Mouse (Mus musculus) embryonic facial prominence, embryonic 13.5 days (tissue): ENCODE measurements around the gene Trp53tg5. TPM values are rescaled to one million over a fixed set of nuclear protein-coding genes. Genes with fewer than 3 reads are reported as not detected.

Experiments
- ATAC-seq: fragments of 200-750 bp; cut with Nextera tagmentation; 2 replicates; pipeline ENCODE4 v1.8.0; 2017; ENCODE audit warnings: low read depth; ENCODE audit not compliant: insufficient number of reproducible peaks, insufficient read depth, low FRiP score, low TSS enrichment
- H3K27ac ChIP-seq: fragments of 300-500 bp; sonication (generic); 2 replicates; pipeline ENCODE4 v1.5.1; 2015; ENCODE audit warnings: moderate library complexity, mild to moderate bottlenecking, inconsistent platforms
- H3K27me3 ChIP-seq: fragments of 300-500 bp; sonication (generic); 2 replicates; pipeline ENCODE4 v1.6.1; 2015; ENCODE audit warnings: mild to moderate bottlenecking, inconsistent platforms
- H3K36me3 ChIP-seq: fragments of 300-500 bp; sonication (generic); 2 replicates; pipeline ENCODE4 v1.6.1; 2015; ENCODE audit warnings: mild to moderate bottlenecking, inconsistent platforms
- H3K4me1 ChIP-seq: fragments of 300-500 bp; sonication (generic); 2 replicates; pipeline ENCODE4 v1.6.1; 2015; ENCODE audit warnings: inconsistent platforms
- H3K4me2 ChIP-seq: fragments of 300-500 bp; sonication (generic); 2 replicates; pipeline ENCODE4 v1.6.1; 2015; ENCODE audit warnings: moderate library complexity, mild to moderate bottlenecking, inconsistent platforms
- H3K4me3 ChIP-seq: fragments of 300-500 bp; sonication (generic); 2 replicates; pipeline ENCODE4 v1.5.1; 2015; ENCODE audit warnings: mild to moderate bottlenecking, inconsistent platforms
- H3K9ac ChIP-seq: fragments of 300-500 bp; sonication (generic); 2 replicates; pipeline ENCODE4 v1.6.1; 2015; ENCODE audit warnings: mild to moderate bottlenecking, inconsistent platforms
- H3K9me3 ChIP-seq: fragments of 300-500 bp; sonication (generic); 2 replicates; pipeline ENCODE4 v1.6.1; 2016; ENCODE audit warnings: inconsistent platforms
- WGBS: fragments of 180-500 bp; shearing (Covaris S2); methylation state at CpG from one replicate; pipeline ENCODE4 v1.1.7; 2015; ENCODE audit warnings: mixed read lengths; 5-methylcytosine and 5-hydroxymethylcytosine counted together
- polyA plus RNA-seq: library from polyadenylated mRNA; unstranded; fragments of >200 nt; fragmentation: Nextera tagmentation; extraction: Ambion mirVana; gene quantifications from 2 replicates; pipeline ENCODE4 v1.2.1, GENCODE M21; 2015

Gene Trp53tg5
- polyA plus RNA-seq, 1 experiment from 2014 or later, result not detected

DNA sequence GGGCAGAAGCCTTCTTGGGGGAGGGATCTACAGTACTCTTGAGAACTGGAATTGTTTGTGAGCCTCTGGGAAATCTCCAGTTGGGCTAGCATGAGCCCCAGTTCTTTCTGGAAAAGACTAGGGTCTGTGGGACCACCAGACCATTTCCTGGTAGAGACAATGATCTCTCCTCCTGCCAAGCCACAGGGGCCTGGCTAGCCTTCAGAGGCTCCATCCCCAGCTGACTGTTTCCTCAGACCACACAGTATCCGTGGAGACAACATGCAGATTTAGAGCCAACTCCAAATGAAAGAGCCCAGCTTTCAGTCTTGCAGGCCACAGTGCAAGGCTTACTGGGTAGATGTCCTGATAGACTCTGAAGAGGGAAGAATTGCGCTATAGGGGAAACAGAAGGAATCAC is 20.6 kb upstream of the Trp53tg5 start:
- 52% methylated on average over 2 of the region's 2 CpGs for WGBS
- H3K4me3 ChIP-seq, result no peak overlapping the region
- no peaks in the 10 kb centered on the region for H3K9me3 ChIP-seq
- no peak overlapping the region for H3K27ac ChIP-seq
- peaks cover 8% of the 10 kb centered on the region; the same call in 1 of the 2 replicates for H3K36me3 ChIP-seq
- H3K9ac ChIP-seq, result no peak overlapping the region
- ATAC-seq, result no peak
- H3K27me3 ChIP-seq, result no peaks in the 10 kb centered on the region
- peaks cover 11% of the 10 kb centered on the region for H3K4me1 ChIP-seq
- H3K4me2 ChIP-seq, result no peak overlapping the region

DNA sequence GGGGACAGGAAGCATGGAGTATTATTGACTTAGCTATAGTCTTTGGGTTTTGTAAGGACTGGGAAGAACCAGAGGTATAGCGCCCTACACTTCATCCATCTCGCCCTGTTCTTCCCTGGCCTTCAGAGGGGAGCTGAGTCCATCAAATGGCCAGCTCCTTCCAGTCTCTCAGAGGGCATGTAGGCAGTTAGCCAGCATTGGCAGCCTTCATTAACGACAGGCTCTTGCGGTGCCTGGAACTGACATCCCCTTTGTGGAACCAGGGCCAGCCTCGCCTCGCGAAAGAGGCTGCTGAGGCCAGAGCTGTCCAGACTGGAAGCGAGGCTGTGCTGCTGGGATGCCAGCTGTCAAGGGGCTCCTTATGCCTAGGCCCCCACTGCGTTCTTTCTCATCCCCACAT is 14.3 kb upstream of the Trp53tg5 start:
- Histone ChIP-seq H3K27me3 (peaks cover 42% of the 10 kb centered on the region), H3K4me1 (peaks cover 15% of the 10 kb centered on the region), H3K27ac (no peak overlapping the region), H3K9me3 (no peaks in the 10 kb centered on the region), H3K4me3 (no peak overlapping the region), H3K36me3 (peaks cover 8% of the 10 kb centered on the region; the same call in 1 of the 2 replicates), H3K9ac (no peak overlapping the region), H3K4me2 (no peak overlapping the region)
- no peak for ATAC-seq
- 61% methylated on average over 9 of the region's 9 CpGs for WGBS

DNA sequence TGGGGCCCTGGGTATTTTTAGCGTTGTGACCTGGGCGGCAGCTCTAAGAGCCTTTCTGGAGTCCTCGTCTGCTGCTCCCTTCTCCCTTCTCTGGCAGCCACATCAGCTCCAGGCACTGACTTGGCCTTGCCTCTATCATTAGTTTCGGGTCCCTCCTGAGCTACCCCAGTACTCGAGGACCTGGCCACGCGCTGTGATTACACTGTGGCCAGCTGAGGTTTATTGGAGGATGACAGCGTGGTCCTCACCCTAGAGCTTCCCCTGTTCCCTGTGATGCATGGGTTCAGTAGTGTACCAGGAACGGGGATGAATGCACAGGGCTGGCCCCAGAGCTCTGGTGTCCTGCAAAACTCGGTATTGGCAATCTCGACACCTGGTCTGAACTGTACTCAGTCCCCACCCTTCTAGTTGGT is 13.6 kb upstream of the Trp53tg5 start:
- peak overlapping the region; percentile 99 for H3K4me2 ChIP-seq
- no peaks in the 10 kb centered on the region for H3K9me3 ChIP-seq
- H3K27ac ChIP-seq, result no peak overlapping the region
- peaks cover 8% of the 10 kb centered on the region; the same call in 1 of the 2 replicates for H3K36me3 ChIP-seq
- peaks cover 15% of the 10 kb centered on the region for H3K4me1 ChIP-seq
- H3K27me3 ChIP-seq, result peaks cover 42% of the 10 kb centered on the region
- peak overlapping the region; percentile 72 for H3K9ac ChIP-seq
- H3K4me3 ChIP-seq, result peak overlapping the region; percentile 68
- no peak for ATAC-seq
- 14% methylated on average over 11 of the region's 11 CpGs for WGBS

DNA sequence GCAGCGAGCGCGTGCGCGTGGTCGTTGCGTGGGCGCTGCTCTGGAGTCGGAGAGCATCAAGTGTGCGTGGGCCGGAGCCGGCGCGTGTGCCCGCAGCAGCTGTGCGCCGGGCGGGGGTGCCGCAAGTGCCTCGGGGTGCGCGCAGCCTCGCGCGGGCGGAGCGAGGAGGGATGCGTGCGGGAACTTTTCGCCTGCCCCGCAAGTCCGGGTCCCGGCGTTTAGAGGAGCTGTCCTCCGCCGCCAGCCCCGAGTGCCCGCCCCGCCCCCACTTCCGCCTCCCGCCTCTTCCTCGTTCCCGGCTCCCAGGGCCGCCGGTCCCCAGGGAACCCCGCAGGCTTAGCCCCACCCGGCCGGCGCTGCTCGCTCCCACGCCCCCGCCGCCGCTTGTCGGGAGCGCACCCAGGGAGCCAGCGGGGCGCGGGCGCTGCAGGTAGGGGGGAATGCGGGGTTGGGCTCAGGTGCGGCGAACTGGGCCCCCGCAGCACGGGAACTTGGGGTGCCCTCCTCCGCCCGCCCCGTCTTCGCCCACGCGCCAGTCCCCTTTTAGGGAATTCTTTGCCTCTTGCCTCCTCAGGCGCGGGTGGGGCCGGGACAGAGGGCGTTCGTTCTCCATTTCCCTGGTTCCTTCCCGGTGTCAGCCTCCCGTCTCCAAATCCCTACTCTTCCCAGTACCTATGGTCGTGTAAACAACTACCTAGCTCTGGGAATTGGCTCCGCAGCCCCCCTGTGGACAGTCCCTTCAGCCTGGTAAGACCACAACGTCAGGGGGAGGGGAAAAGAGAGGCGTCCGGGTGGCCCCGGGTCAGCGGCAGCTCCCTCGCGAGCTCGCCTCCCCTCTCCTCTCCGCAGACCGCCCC is 13.0 kb upstream of the Trp53tg5 start:
- Histone ChIP-seq H3K9me3 (no peaks in the 10 kb centered on the region), H3K9ac (peak overlapping the region; percentile 72), H3K36me3 (peaks cover 8% of the 10 kb centered on the region; the same call in 1 of the 2 replicates), H3K4me1 (peaks cover 15% of the 10 kb centered on the region), H3K4me3 (peak overlapping the region; percentile 68), H3K4me2 (peak overlapping the region; percentile 99), H3K27me3 (peaks cover 42% of the 10 kb centered on the region), H3K27ac (no peak overlapping the region)
- no peak for ATAC-seq
- under 1% methylated on average over 83 of the region's 90 CpGs for WGBS

DNA sequence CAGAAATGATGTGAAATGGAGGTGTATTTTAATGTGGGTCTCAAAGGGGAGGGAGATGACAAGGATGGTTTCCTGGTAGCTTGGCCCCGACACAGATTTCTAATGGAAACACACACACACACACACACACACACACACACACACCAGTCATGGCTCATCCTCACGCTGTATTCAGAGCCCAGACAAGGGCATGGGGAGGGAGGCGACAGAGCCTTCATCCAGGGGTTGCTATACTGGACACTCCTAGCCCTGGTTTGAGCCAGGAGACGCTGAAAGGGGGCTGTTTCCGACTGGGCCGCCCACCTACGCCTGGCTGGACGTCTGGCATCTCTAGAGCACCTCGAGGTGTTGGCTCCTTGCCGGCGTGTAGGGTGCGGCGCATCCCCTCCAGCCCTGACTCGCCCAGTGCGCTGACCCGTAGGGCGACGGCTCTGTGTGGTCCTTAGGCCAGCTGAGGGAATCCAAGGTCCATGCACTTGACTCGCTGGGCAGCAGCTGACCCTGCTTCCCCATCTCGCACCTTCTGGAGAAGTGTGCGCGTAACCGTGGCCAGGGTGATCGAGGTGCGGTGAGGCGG is 12.2 kb upstream of the Trp53tg5 start, which contains the start of gene Dbndd2:
Gene Dbndd2 (plus strand): TSS at position 426 of the 577 bp plus-strand sequence.
- H3K4me3 ChIP-seq, result peak within 1 kb of the TSS; percentile 68
- H3K4me1 ChIP-seq, result peaks cover 15% of the 10 kb centered on the region
- H3K27ac ChIP-seq, result no peak within 1 kb of the TSS
- peaks cover 8% of the 10 kb centered on the region; the same call in 1 of the 2 replicates for H3K36me3 ChIP-seq
- peak within 1 kb of the TSS; percentile 72 for H3K9ac ChIP-seq
- H3K27me3 ChIP-seq, result peaks cover 42% of the 10 kb centered on the region
- 2% methylated on average over 26 of the region's 26 CpGs for WGBS
- no peak for ATAC-seq
- H3K9me3 ChIP-seq, result no peaks in the 10 kb centered on the region
- peak within 1 kb of the TSS; percentile 99 for H3K4me2 ChIP-seq

DNA sequence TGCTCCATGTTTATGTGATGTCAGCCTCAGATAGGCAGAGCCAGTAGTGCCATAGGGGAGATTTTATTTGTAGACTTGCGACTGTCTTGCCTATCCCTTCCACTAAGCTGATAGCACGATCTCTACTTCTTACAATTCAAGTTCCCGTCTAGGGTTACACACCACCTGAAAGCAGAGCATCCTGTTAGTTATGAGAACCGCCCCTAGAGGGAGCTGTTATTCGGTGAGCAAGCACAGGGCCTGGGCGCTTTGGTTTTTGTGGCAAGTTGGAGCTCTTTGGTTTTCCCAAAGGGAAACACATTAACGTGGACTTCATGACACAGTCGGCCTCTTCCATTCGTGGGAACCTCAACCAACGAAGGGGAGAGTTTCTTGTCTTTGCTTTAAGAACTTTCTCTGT is 3.3 kb downstream of the Trp53tg5 start:
- 21% methylated on average over 10 of the region's 10 CpGs for WGBS
- ATAC-seq, result no peak
- H3K27me3 ChIP-seq, result no peaks in the 10 kb centered on the region

DNA sequence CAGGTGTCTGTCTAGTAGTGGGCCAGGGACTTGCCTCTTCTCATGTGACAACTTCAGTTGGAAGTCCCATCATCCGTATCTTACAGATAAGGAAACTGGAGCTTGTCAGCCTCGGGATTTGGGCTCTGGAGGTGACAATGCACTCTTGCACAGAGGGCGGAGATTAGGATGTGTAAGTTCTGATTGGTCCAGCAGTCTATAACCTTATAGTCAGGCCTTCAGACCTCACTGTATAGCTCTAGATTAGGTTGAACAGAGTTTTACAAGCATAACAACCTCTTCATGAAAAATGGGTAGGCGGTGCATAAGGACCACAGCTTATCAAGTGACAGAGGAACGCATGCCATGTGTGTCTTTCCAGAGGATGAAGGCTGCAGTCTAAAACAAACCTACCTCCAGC is 6.7 kb downstream of the Trp53tg5 start:
- H3K4me1 ChIP-seq, result peaks cover 14% of the 10 kb centered on the region
- H3K9me3 ChIP-seq, result no peaks in the 10 kb centered on the region
- peaks cover 37% of the 10 kb centered on the region for H3K36me3 ChIP-seq
- H3K4me3 ChIP-seq, result no peak overlapping the region
- no peak overlapping the region for H3K27ac ChIP-seq
- H3K9ac ChIP-seq, result no peak overlapping the region
- no peaks in the 10 kb centered on the region for H3K27me3 ChIP-seq
- ATAC-seq, result no peak
- H3K4me2 ChIP-seq, result no peak overlapping the region
- WGBS, result 77% methylated on average over 5 of the region's 5 CpGs

More for the DNA sequence above, 3.3 kb downstream of the Trp53tg5 start:
- no peak overlapping the region for H3K4me2 ChIP-seq
- no peak overlapping the region for H3K9ac ChIP-seq
- H3K9me3 ChIP-seq, result no peaks in the 10 kb centered on the region
- H3K27ac ChIP-seq, result no peak overlapping the region
- peaks cover 23% of the 10 kb centered on the region for H3K36me3 ChIP-seq
- H3K4me1 ChIP-seq, result 0 out of 2 replicates have a peak, but pooled peaks cover 3% of the 10 kb centered on the region
- no peak overlapping the region for H3K4me3 ChIP-seq

DNA sequence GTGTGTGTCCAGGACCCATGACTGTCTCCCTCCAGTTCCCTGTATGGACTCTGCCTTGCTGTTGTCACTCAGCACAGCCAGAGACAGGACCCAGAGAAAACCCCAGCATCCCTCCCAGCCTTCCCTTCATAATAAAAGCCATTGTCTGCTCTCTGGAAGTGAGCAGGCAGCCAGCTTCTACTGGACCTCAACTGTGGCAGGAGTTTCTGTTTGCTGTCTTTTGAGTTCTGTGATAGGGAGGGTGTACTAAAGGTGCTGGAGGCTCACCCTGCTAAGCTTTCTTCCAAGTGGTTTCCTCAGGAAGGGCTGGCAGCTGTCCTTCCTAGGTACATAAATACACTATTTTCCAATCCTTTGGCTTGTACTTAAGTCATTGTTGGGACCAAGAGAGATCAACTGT is 8.4 kb downstream of the Trp53tg5 start:
- H3K27ac ChIP-seq, result no peak overlapping the region
- no peak for ATAC-seq
- peaks cover 16% of the 10 kb centered on the region for H3K4me1 ChIP-seq
- H3K27me3 ChIP-seq, result no peaks in the 10 kb centered on the region
- H3K36me3 ChIP-seq, result peaks cover 37% of the 10 kb centered on the region
- no peak overlapping the region for H3K4me3 ChIP-seq
- H3K9me3 ChIP-seq, result no peaks in the 10 kb centered on the region
- no peak overlapping the region for H3K9ac ChIP-seq
- H3K4me2 ChIP-seq, result no peak overlapping the region

DNA sequence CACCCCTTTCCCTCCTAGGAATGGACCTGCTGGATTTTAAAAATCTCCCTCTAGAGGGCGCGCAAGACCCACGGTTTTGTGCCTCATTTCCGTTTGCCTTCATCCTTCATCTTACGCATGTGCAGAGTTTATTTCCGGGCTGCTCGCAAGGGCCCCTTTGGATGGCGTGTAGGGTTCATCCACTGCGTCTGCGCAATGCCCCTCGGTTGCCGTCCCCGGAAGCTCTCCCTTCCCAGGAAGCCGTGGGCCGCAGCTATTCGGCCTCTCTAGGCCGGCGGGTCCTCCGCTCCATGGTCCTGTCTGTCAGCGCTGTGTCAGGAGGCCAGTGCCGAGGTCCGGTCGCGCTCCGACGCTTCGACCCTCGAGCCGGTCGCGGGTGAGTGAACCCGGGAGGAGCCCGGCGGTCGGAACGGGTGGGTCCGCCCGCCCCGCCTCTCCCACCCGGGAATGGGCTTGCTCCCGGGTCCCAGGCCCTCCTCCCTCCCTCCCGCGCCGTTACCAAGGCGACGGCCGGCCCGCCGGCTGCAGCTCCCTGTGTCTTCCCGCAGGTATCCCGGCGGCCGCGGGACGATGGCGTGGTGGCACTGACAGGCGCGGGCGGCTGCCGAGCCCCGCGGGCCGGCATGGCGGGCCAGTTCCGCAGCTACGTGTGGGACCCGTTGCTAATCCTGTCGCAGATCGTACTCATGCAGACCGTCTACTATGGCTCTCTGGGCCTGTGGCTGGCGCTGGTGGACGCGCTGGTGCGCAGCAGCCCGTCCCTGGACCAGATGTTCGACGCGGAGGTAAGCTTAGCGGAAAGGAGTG is 12.6 kb downstream of the Trp53tg5 start, which contains the start of gene Gm20458:
Gene Gm20458 (plus strand): TSS at position 223 of the 807 bp plus-strand sequence.
- Histone ChIP-seq H3K4me2 (peak within 1 kb of the TSS; percentile 80), H3K9ac (peak within 1 kb of the TSS; percentile 86), H3K9me3 (no peaks in the 10 kb centered on the region), H3K36me3 (peaks cover 34% of the 10 kb centered on the region), H3K4me1 (peaks cover 24% of the 10 kb centered on the region), H3K4me3 (peak within 1 kb of the TSS; percentile 82), H3K27me3 (no peaks in the 10 kb centered on the region), H3K27ac (peak within 1 kb of the TSS; percentile 71)
- WGBS, result under 1% methylated on average over 79 of the region's 79 CpGs
- peak; percentile 95 for ATAC-seq

DNA sequence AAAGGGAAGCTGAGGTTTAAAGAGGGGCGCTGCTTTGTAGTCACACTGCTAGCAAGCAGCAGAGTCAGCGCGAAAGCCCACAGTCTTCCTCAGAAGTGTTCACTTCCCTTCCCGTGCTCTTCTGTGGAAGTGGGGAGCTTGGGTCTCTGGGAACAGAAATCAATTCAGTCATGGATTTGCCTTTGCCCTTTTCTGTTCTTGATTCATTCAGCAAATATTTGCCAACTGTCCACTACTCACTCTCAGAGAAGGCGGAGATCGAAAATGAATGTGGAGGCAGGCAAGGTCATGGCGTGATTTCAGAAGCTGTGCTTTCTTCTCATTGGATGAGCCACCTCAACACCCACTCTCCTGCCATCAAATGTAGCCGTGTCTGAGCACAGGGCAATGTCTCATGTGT is 15.0 kb downstream of the Trp53tg5 start:
- no peak overlapping the region for H3K9ac ChIP-seq
- 88% methylated on average over 8 of the region's 8 CpGs for WGBS

DNA sequence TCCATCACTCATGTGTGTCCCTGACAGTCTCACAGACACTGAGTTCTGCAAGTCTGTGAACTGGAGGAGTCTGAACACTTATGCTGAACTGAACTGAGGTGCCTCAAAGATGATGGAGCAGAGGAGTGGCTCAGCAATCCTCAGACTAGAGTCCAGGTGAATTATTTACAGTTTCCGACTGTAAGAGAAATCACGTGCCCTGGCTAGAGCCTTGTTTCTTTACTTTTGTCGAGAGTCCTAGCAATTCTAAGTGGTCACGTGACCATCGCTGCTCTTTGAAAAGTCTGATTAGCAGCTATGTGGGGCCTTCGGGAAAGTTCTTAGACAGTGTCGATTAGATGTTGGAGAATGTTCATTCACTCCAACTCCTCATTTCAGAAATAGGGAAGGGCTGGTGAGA is 15.6 kb downstream of the Trp53tg5 start:
- H3K9ac ChIP-seq, result no peak overlapping the region
- H3K4me1 ChIP-seq, result peaks cover 34% of the 10 kb centered on the region
- peaks cover 4% of the 10 kb centered on the region; the same call in 1 of the 2 replicates for H3K36me3 ChIP-seq
- no peak overlapping the region for H3K27ac ChIP-seq
- no peaks in the 10 kb centered on the region for H3K27me3 ChIP-seq
- no peak overlapping the region for H3K4me3 ChIP-seq
- WGBS, result 72% methylated on average over 7 of the region's 7 CpGs
- no peak for ATAC-seq
- no peak overlapping the region for H3K4me2 ChIP-seq
- H3K9me3 ChIP-seq, result no peaks in the 10 kb centered on the region

More for the DNA sequence above, 15.0 kb downstream of the Trp53tg5 start:
- Histone ChIP-seq H3K4me3 (no peak overlapping the region), H3K4me1 (peaks cover 33% of the 10 kb centered on the region), H3K36me3 (peaks cover 10% of the 10 kb centered on the region), H3K27me3 (no peaks in the 10 kb centered on the region), H3K9me3 (no peaks in the 10 kb centered on the region), H3K27ac (no peak overlapping the region), H3K4me2 (no peak overlapping the region)
- no peak for ATAC-seq
